Mouse (Mus musculus) regulatory T cell (primary cell): ENCODE measurements around the gene Pappa.

Experiments used
- in situ Hi-C: fragments of 300-600 bp; cut with MboI, MseI; formaldehyde crosslinking; loops from one replicate; pipeline ENCODE4 v1.15.1; 2025; ENCODE audit warnings: high pct_unique_total_duplicates

Pappa gene

DNA sequence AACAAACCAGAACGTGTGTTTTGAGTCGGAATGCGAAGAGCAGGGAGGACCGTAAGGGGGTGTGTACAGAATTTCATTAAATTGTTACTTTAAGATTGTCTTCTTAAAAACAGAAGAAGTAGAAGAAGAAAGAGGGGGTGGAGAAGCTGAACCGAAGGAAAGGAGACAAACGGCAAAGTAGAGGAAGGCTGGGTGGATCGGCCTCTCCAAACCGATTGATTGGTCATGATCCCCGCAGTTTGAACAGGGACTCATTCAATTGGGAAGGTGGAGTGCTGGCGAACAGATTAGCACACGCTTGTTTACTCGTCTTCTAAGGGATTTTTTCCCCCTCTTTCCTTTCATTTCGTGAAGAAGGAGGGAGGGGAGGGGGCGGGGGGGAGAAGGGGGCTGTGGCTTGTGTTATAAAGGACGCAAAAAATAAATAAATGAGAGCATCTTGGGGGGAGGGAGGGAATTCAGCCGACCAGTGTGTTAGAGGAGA lies at the start of gene Pappa:
Gene Pappa (plus strand): TSS at position 434 of the 484 bp plus-strand sequence.
- in situ Hi-C loops, result no loop called here

GRCm38 (mm10) chr4:65077906-65078615 lies 45.9 kb upstream of the Pappa start:
- in situ Hi-C loops, result no loop called here

DNA sequence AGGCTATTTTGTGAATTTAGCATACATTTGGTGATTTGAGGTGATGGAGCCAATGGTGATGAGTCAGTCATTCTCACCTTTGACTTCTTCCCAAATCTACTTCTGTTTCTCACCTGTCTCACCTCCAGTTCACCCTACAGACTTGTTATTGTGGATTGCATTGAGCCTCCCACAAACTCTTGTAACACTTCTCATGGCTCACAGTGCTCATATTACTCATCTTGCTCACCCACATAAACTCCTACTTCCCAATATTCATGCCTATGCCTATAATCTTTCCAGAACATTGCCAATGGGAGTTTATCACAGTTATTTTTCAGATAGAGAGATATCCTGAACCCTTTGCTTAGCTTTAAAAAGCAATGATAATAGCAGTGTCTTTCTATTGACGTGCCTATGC lies 37.1 kb upstream of the Pappa start:
- in situ Hi-C loops, result no loop called here

- in situ Hi-C loops, result no loop called here
Observed at GRCm38 (mm10) chr4:65087592-65087991, 36.4 kb upstream of the Pappa start.

DNA sequence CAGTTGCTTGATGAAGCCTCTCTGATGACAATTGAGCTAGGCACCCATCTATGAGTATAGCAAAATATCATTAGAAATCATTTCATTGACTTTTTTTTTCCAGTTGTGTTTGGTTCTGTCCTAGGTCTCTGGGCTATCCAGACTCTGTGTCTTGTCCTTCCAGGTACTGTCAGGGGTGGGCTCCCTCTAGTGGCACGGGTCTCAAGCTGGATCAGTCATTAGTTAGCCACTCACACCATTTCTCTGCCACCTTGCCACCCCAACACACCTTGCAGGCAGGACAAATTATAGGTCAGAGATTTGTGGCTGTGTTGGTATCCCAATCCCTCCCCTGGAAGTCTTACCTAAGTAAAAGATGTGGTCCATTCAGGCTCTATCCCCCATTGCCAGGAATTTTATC lies 31.8 kb upstream of the Pappa start:
- in situ Hi-C loops, result no loop called here

GRCm38 (mm10) chr4:65120329-65120728 lies 3.6 kb upstream of the Pappa start:
- in situ Hi-C loops, result no loop called here

DNA sequence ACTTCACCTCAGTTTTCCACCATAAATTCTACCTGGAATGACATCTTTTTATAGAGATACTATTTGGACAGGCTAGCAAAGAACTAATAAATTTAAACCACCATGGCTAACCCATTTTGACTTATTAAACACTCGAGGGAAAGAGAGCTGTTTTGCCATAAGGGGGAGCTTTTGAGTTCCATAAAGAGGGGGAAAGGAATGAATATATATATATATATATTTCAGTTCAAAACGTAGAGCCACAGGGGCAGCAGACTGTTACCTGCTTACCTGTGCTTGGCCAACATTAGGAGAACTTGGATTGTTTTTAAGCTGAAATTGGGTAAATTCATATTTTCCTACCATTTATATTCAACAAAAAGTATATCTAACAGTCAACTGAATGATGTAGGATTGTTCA lies 1.1 kb upstream of the Pappa start:
- in situ Hi-C loops, result no loop called here

GRCm38 (mm10) chr4:65124369-65125151 lies 586 bp downstream of the Pappa start:
- in situ Hi-C loops, result no loop called here

- in situ Hi-C loops, result no loop called here
Observed at GRCm38 (mm10) chr4:65125341-65126332, 1.7 kb downstream of the Pappa start.

DNA sequence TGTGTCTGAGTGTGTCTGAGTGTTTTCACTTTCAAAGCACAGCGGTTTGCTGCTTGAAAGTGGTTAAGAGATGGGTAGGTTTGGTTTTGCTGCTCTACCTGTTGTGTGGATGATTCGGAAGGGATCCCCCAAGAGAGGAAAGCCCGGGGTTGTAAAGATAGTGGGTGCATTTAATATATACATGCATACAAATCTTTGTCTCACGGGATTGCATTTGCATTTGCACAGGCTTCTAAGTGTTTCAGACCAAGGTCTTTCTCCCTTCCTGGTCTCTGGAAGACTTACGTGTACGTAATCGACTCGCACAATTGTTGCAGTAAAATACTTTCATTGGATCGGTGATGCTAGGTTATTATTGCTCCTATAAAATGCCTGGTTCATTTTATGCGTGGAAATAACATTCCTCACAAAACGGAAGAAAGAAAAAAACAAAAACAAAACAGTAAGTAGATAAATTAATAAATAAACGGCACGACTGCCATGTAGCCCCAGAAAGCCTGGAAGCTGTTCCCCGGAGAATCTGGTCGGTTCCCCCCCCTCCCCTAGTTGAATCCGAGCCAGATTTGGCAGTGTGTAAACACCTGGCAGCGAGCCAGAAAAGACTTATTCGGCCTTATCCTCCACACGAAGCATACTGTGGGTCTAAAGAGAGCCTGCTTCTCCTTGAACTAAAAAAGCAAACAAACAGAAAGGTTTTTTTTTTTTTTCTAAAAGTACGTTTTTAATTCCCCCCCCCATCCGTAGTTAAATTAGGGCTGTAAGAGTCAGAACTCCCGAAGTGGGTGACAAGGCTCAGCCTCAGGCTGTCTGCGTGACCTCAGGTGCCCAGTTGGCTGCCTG lies 2.7 kb downstream of the Pappa start:
- in situ Hi-C loops, result no loop called here

DNA sequence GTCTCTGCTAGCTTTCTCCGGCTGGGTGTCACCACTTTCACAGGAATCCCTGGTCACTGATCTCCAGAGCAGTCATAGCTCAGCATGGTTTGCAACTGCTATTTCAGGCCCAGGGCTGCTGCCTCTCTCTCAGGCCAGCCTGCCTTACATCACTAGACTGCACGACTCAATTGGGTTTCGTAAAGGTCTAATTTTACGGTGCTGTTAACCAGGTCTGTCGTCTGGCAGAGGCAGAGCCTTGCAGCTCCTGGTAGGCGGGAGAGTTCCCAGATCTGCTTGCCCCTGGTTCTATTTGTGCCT lies 3.3 kb downstream of the Pappa start:
- in situ Hi-C loops, result no loop called here

DNA sequence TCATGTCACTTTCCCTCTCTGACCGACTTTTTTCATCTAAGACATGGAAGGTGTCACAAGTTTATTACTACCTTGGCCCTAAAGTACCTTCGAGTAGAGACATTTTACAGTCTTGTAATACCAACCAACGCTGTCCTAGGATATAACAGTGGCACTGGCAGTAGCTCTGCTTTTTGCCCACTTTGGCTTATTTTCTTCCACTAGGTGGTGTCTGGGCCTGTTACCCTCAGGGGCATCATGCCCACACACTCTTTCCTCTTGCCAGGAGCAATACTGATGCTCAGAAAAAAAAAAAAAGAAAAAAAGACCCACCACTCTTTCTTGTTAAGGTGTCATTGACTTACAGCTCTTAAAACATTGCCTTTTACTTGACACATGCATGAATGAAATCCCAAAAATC lies 8.7 kb downstream of the Pappa start:
- in situ Hi-C loops, result loop anchor here (10.0 kb wide), 2 partner anchors 452 to 778 kb away; no protein-coding TSS in a partner anchor

DNA sequence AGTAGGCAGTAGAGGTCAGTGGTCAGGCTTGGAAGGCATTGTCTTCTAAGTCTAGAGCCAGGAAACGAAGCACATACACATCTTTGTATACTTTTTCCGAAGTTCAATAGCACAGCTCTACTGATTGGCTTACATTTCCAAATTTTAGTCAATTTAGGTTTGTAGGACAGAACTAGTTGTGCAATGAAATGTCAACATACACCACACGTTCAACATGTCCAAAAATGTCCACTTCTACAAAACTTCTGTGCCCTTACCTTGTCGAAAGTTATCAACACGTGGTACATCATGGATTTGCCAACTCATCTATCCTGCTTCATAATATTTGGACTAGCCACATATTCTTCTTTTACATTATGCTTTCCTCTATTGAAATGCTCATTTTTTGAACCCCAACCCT lies 10.4 kb downstream of the Pappa start:
- in situ Hi-C loops, result loop anchor here (10.0 kb wide), 2 partner anchors 450 to 780 kb away; no protein-coding TSS in a partner anchor

GRCm38 (mm10) chr4:65135109-65135508 lies 11.1 kb downstream of the Pappa start:
- in situ Hi-C loops, result loop anchor here (10.0 kb wide), 2 partner anchors 450 to 780 kb away; no protein-coding TSS in a partner anchor

- in situ Hi-C loops, result loop anchor here (10.0 kb wide), 2 partner anchors 448 to 782 kb away; no protein-coding TSS in a partner anchor
Observed at GRCm38 (mm10) chr4:65136541-65136940, 12.6 kb downstream of the Pappa start.

DNA sequence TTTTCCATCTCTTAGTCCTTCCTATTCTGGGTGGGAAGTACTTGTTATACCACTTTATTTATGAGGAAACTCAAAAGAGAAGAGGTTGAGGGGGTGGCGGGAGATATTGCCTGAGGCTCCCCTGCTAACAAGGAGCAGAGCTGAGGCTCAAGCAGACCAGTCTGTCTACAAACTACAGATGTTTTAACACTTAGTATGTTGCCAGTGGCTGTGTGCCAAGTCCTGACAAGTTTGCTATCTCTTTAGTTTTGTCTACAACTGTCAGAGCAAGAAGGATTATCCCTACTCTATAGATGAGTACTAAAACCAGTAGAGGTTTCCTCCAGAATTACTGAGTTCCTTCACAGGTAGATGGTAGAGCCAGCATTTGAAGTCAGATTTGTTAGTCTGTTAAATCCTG lies 23.0 kb downstream of the Pappa start:
- in situ Hi-C loops, result no loop called here

DNA sequence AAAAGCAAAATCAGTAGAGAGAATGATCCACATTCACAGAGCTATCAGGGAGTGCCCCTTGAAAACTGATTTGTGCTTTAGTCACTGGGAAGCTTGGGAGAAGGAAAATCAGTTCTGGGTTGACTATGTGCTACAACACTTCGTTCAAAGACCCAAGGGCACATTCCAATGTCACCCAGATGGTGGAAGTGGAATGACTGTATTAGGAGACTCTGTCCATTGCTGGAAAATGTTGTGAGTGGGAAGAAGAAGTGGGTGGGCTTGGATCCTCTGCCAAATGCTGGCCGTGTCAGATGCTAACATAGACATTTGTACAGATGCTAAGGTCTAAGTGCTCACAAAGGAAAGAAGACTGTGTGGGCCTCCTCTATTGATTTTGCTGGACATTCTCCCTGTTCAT lies 29.6 kb downstream of the Pappa start:
- in situ Hi-C loops, result no loop called here

DNA sequence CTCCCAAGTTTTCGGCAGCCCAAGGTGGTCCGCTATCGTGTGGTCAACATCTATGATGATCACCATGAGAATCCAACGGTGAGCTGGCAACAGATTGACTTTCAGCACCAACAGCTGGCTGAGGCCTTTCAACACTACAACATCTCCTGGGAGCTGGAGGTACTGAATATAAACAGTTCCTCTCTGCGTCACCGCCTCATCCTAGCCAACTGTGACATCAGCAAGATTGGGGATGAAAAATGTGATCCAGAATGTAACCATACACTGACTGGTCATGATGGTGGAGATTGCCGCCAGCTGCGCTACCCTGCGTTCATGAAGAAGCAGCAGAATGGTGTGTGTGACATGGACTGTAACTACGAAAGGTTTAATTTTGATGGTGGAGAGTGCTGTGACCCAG lies 32.3 kb downstream of the Pappa start:
- in situ Hi-C loops, result no loop called here

DNA sequence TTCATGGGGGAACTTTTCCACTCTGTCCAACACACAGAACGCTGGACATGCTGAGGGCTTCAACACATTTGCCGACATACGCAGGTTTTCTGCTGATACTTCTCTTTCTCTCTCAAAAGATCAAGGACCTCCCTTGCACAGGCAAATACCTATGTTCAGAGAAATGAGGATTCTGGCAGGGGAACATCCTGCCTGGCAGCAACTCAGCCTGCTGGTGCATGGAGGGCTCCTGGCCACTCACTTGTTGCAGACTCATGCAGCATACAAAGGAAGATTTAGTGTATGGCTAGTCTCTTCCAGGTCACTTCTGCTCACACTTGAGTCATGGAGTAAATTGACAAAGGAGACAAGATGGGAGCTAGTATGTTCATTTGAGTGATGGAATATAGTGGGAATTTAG lies 34.7 kb downstream of the Pappa start:
- in situ Hi-C loops, result no loop called here

DNA sequence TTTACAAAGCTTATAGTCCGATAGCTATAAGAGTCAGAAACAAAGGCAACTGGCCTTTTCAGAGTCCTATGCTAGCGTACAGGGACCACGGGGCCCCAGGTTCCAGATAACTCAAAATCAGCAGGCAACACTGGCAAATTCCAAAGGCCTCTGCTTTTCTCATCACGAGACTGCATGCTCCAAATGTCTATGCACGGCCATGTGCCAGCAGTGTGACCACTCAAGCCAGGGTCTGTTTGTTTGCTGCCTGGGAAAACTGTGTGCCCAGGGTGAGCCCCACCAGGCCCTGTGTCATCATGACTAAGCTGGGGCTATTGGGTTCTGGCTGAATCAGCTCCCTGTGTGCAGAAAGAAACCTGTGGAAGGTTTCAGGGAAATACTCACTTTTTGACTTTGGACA lies 35.5 kb downstream of the Pappa start:
- in situ Hi-C loops, result no loop called here

DNA sequence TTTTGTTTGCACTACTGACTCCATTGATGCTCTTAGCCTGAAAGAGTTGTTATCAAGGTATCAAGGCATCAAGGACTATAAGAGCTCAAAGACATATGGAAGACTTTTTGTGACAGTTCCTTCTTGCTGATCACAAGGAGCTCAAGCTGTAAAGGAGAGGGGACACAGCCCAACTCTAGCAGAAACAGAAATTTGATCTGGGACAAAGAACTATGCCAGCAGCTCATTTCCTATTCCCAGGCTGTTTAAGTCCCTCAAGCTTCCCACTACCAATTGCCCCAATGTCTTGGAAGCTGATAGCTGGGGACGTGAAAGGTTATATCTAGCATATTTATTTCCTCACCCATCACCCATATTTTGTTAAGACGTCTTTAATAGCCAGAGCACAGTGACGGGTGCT lies 39.7 kb downstream of the Pappa start:
- in situ Hi-C loops, result no loop called here
